Mouse (Mus musculus): ENCODE results near the gene Cd164.

DNA sequence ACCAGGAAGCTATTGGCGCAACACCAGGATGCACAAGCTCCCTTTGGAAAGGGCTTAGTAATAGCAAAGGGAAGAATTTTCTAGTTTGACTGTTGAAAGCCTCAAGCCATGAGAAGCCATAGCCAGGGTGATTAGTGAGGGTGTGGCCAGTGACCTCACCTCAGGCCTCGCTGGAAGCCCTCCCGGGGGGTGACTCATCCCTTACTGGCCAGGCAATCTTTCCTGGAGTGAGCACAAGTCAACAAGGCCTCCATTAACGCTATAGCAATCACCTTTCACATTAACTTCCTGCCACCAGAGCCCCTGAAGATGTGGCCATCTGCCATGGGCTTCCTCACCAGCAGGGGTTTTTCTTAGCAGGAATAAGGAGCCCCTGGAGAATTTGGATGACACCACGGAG, 45.9 kb downstream of the Cd164 start:
- TF ChIP-seq CTCF (IDR thresholded peaks at IDR 0.05; ENCODE audit: low read depth) (no peak), EP300 (IDR thresholded peaks at IDR 0.05; ENCODE audit: low read depth) (no peak)

All from heart, postnatal 0 days (tissue).